Mouse (Mus musculus): ENCODE measurements at regions not wholly inside any gene's neighbourhood (a gene's known extent, or its start where the extent isn't known, plus 50 kb on each side); places are given as distances from the start of the nearest gene placed in this dataset.
"Not testable (repeated sequence)": the region's sequence is repeated elsewhere in the genome, so short reads cannot be mapped to it uniquely, and the experiment has no call there.

DNA sequence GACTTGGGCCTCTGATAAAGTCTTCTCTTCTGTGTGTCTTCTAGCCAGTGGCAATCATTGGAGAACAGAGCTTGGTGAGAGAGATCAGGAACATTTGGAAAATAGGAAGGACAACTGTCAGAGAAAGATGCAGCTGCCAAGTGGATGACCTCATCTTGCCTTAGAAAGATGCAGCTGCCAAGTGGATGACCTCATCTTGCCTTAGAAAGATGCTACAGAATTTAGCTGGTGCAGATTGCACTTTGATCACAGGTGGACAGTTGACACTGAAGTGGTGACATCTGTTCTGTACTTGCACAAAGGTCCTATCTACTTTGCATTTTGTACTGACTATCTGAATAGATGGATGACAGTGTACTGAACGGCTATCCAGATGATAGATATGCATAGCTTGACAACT lies 163.1 kb downstream of the Ube2e3 start:
- Histone ChIP-seq H3K4me3 (ENCODE audit: control insufficient read depth in 1 of 2, insufficient read depth in 1 of 2, low read depth in 1 of 2, low read length in 2 of 2) (no peak overlapping the region), H3K4me1 (ENCODE audit: control insufficient read depth in 2 of 2, insufficient read depth in 2 of 2, low read length in 2 of 2) (no peaks in the 10 kb centered on the region; a peak in 1 of 4 replicates), H3K9me3 (ENCODE audit: control insufficient read depth, low read length) (0 out of 2 replicates have a peak, but pooled peaks cover 2% of the 10 kb centered on the region), H3K36me3 (ENCODE audit: control insufficient read depth, insufficient read depth, low read length) (no peaks in the 10 kb centered on the region), H3K4me2 (ENCODE audit: low read length) (no peak overlapping the region), H3K9ac (ENCODE audit: low read length) (no peak overlapping the region), H3K27ac (replicated peaks in 1 of 2; ENCODE audit: control insufficient read depth in 1 of 2, insufficient read depth in 1 of 2, low read depth in 2 of 2, low read length in 2 of 2) (no peak overlapping the region), H3K27me3 (ENCODE audit: control insufficient read depth, insufficient read depth, low read length) (no peaks in the 10 kb centered on the region)
- no peak for ATAC-seq (ENCODE audit: insufficient number of reproducible peaks, insufficient read depth, low FRiP score, low read depth)
- 40% methylated on average over 1 of the region's 1 CpGs for WGBS

DNA sequence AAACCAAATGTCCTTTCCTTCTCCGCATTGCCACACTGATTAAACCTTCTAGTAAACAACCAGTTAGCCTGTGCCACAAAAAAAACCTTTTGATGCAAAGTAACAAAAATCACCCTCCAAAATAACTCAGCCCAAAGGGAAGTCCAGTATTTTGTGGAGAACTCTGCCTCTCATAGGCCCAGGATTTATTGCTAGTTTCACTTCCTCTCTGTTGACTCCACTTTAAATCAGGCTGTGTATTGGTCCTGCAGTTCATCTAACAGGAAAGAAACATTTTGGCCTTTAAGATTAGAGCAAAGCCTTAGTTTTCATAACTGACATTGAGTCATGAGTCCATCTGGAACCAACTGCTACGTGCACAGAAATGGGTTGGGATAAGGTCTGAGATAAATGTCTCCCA lies 168.4 kb downstream of the Ube2e3 start:
- Histone ChIP-seq H3K9me3 (ENCODE audit: control insufficient read depth, low read length) (0 out of 2 replicates have a peak, but pooled peaks cover 2% of the 10 kb centered on the region), H3K36me3 (ENCODE audit: control insufficient read depth, insufficient read depth, low read length) (no peaks in the 10 kb centered on the region), H3K9ac (ENCODE audit: low read length) (no peak overlapping the region), H3K4me3 (ENCODE audit: control insufficient read depth in 1 of 2, insufficient read depth in 1 of 2, low read depth in 1 of 2, low read length in 2 of 2) (no peak overlapping the region), H3K4me1 (ENCODE audit: control insufficient read depth in 2 of 2, insufficient read depth in 2 of 2, low read length in 2 of 2) (peaks cover 0 to 6% of the 10 kb centered on the region in 2 experiments; a peak in 3 of 4 replicates), H3K27ac (replicated peaks in 1 of 2; ENCODE audit: control insufficient read depth in 1 of 2, insufficient read depth in 1 of 2, low read depth in 2 of 2, low read length in 2 of 2) (no peak overlapping the region), H3K27me3 (ENCODE audit: control insufficient read depth, insufficient read depth, low read length) (no peaks in the 10 kb centered on the region), H3K4me2 (ENCODE audit: low read length) (no peak overlapping the region)
- 74% methylated on average over 2 of the region's 2 CpGs for WGBS
- ATAC-seq (ENCODE audit: insufficient number of reproducible peaks, insufficient read depth, low FRiP score, low read depth) = no peak

DNA sequence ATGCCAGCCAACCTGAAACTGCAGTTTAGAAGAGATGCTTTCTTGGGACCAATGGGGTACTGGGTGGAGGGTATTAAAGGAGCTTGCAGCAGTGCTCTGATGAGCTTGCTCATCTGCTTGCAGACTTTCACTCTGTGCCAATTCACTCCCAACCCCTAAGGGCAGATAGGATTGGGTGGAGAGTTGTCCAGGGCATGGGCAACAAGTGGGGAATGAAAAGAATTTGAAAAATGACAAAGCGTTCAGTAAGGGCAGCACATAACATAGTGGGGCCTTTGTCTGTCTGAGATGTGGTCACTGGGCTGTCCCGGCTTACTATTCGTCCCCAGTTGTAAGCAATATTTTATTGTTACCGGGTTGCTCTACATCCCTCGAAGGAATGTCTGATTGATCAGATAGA lies 170.7 kb downstream of the Ube2e3 start:
- Histone ChIP-seq H3K27me3 (ENCODE audit: control insufficient read depth, insufficient read depth, low read length) (no peaks in the 10 kb centered on the region), H3K4me3 (ENCODE audit: control insufficient read depth in 1 of 2, insufficient read depth in 1 of 2, low read depth in 1 of 2, low read length in 2 of 2) (no peak overlapping the region), H3K36me3 (ENCODE audit: control insufficient read depth, insufficient read depth, low read length) (no peaks in the 10 kb centered on the region), H3K27ac (replicated peaks in 1 of 2; ENCODE audit: control insufficient read depth in 1 of 2, insufficient read depth in 1 of 2, low read depth in 2 of 2, low read length in 2 of 2) (no peak overlapping the region), H3K4me1 (ENCODE audit: control insufficient read depth in 2 of 2, insufficient read depth in 2 of 2, low read length in 2 of 2) (peaks cover 0 to 6% of the 10 kb centered on the region in 2 experiments; a peak in 3 of 4 replicates), H3K4me2 (ENCODE audit: low read length) (no peak overlapping the region), H3K9ac (ENCODE audit: low read length) (no peak overlapping the region), H3K9me3 (ENCODE audit: control insufficient read depth, low read length) (no peaks in the 10 kb centered on the region)
- ATAC-seq (ENCODE audit: insufficient number of reproducible peaks, insufficient read depth, low FRiP score, low read depth) = no peak
- WGBS = 27% methylated on average over 5 of the region's 5 CpGs

DNA sequence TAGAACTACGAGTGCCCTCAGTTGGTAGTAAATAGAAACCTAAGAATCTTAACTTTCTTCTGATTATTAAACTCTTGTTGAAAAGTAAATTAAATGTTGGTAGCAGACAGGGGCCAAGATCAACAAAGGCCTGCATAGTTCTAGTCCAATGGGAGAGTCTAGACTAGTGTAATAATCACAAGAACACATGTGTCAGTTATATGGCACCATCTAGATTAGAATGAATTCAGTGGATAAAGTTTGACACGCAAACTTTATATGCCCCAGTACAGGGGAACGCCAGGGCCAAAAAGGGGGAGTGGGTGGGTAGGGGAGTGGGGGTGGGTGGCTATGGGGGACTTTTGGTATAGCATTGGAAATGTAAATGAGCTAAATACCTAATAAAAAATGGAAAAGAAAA lies 176.9 kb downstream of the Ube2e3 start:
- not testable (repeated sequence) for H3K4me3 ChIP-seq (ENCODE audit: control insufficient read depth in 1 of 2, insufficient read depth in 1 of 2, low read depth in 1 of 2, low read length in 2 of 2); H3K27me3 ChIP-seq (ENCODE audit: control insufficient read depth, insufficient read depth, low read length); H3K9me3 ChIP-seq (ENCODE audit: control insufficient read depth, low read length); H3K27ac ChIP-seq (replicated peaks in 1 of 2; ENCODE audit: control insufficient read depth in 1 of 2, insufficient read depth in 1 of 2, low read depth in 2 of 2, low read length in 2 of 2); H3K9ac ChIP-seq (ENCODE audit: low read length); H3K4me1 ChIP-seq (ENCODE audit: control insufficient read depth in 2 of 2, insufficient read depth in 2 of 2, low read length in 2 of 2); H3K36me3 ChIP-seq (ENCODE audit: control insufficient read depth, insufficient read depth, low read length); ATAC-seq (ENCODE audit: insufficient number of reproducible peaks, insufficient read depth, low FRiP score, low read depth); H3K4me2 ChIP-seq (ENCODE audit: low read length)
- 78% methylated on average over 3 of the region's 3 CpGs for WGBS

DNA sequence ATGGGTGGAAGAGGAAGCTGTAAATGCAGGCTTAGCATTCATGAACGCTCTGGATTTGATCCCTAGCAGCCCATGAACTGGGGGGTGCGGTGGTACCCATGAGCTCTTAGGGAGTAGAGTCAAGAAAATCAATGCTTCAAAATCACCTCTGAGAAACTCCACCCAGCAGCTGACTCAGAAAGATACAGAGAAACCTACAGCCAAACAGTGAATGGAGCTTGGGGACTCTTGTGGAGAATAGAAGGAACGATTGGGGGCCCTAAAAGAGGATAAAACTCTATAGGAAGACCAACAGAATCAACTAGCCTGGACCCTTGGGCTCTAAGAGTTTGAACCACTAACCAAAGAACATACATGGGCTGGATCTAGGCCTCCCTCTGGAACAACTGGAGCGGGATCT lies 177.6 kb downstream of the Ube2e3 start:
- Histone ChIP-seq H3K36me3 (ENCODE audit: control insufficient read depth, insufficient read depth, low read length) (no peaks in the 10 kb centered on the region), H3K9ac (ENCODE audit: low read length) (no peak overlapping the region), H3K4me3 (ENCODE audit: control insufficient read depth in 1 of 2, insufficient read depth in 1 of 2, low read depth in 1 of 2, low read length in 2 of 2) (no peak overlapping the region), H3K9me3 (ENCODE audit: control insufficient read depth, low read length) (no peaks in the 10 kb centered on the region), H3K27ac (replicated peaks in 1 of 2; ENCODE audit: control insufficient read depth in 1 of 2, insufficient read depth in 1 of 2, low read depth in 2 of 2, low read length in 2 of 2) (no peak overlapping the region), H3K4me2 (ENCODE audit: low read length) (no peak overlapping the region), H3K4me1 (ENCODE audit: control insufficient read depth in 2 of 2, insufficient read depth in 2 of 2, low read length in 2 of 2) (no peaks in the 10 kb centered on the region), H3K27me3 (ENCODE audit: control insufficient read depth, insufficient read depth, low read length) (no peaks in the 10 kb centered on the region)
- WGBS = 66% methylated on average over 4 of the region's 4 CpGs
- no peak for ATAC-seq (ENCODE audit: insufficient number of reproducible peaks, insufficient read depth, low FRiP score, low read depth)

DNA sequence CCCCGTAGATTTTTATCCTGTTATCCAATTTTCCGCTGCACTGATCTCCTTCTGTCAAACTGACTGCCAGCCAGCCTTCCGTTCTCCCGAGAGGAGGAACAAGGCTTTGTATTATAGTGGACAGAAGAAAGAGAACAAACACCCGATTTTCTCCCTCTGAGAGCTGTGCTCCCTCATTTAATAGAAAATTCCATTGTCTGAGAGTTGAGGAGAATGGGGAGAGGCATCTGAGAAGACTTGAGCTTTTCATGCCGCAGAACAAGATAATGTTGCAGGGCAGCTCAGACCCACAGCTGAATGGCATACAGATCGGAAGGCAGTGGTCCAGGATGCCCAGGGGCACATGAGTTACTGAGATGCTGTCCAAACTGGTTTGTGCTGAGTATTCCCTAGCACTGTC lies 180.1 kb downstream of the Ube2e3 start:
- Histone ChIP-seq H3K36me3 (ENCODE audit: control insufficient read depth, insufficient read depth, low read length) (no peaks in the 10 kb centered on the region), H3K4me3 (ENCODE audit: control insufficient read depth in 1 of 2, insufficient read depth in 1 of 2, low read depth in 1 of 2, low read length in 2 of 2) (no peak overlapping the region), H3K9ac (ENCODE audit: low read length) (no peak overlapping the region), H3K27ac (replicated peaks in 1 of 2; ENCODE audit: control insufficient read depth in 1 of 2, insufficient read depth in 1 of 2, low read depth in 2 of 2, low read length in 2 of 2) (no peak overlapping the region), H3K27me3 (ENCODE audit: control insufficient read depth, insufficient read depth, low read length) (no peaks in the 10 kb centered on the region), H3K9me3 (ENCODE audit: control insufficient read depth, low read length) (no peaks in the 10 kb centered on the region), H3K4me1 (ENCODE audit: control insufficient read depth in 2 of 2, insufficient read depth in 2 of 2, low read length in 2 of 2) (no peaks in the 10 kb centered on the region), H3K4me2 (ENCODE audit: low read length) (no peak overlapping the region)
- WGBS = 67% methylated on average over 7 of the region's 7 CpGs
- no peak for ATAC-seq (ENCODE audit: insufficient number of reproducible peaks, insufficient read depth, low FRiP score, low read depth)

DNA sequence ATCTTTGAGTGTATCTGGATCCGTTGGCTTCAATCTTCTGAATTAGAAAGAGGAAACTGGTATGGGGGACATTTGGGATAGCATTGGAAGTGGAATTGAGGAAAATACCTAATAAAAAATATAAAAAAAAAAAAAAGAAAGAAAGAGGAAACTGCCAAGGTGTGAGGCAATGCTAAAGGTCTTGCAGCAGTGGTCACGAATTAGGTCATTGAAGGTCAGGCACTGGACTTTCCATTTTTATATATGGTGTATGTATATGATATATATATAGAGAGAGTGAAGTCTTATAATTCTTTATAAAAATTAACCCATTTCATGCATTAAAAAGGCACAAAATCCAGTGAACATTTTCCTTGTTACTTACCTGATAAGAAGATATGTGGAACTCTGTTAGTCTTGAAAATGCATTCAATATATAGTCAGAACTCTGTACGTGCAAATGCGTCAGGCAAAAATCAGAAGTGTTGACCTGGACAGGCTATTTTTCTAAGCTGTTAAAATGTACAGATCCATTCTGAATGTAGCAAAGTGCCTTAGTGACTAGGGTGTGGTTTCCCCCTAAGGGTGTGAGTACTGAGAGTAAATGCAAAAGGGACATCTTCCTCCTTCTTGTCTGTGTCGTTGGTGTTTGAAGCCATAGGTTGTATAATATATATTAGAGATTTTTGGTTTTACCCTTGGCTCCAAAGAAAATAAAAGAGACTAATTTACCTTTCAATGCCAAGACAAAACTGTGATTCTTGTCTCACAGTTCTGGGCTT lies 181.0 kb downstream of the Ube2e3 start:
- Histone ChIP-seq H3K36me3 (ENCODE audit: control insufficient read depth, insufficient read depth, low read length) (no peaks in the 10 kb centered on the region), H3K9ac (ENCODE audit: low read length) (no peak overlapping the region), H3K27me3 (ENCODE audit: control insufficient read depth, insufficient read depth, low read length) (no peaks in the 10 kb centered on the region), H3K27ac (replicated peaks in 1 of 2; ENCODE audit: control insufficient read depth in 1 of 2, insufficient read depth in 1 of 2, low read depth in 2 of 2, low read length in 2 of 2) (no peak overlapping the region), H3K4me3 (ENCODE audit: control insufficient read depth in 1 of 2, insufficient read depth in 1 of 2, low read depth in 1 of 2, low read length in 2 of 2) (no peak overlapping the region), H3K4me1 (ENCODE audit: control insufficient read depth in 2 of 2, insufficient read depth in 2 of 2, low read length in 2 of 2) (no peaks in the 10 kb centered on the region), H3K4me2 (ENCODE audit: low read length) (no peak overlapping the region), H3K9me3 (ENCODE audit: control insufficient read depth, low read length) (no peaks in the 10 kb centered on the region)
- no peak for ATAC-seq (ENCODE audit: insufficient number of reproducible peaks, insufficient read depth, low FRiP score, low read depth)
- 87% methylated on average over 5 of the region's 5 CpGs for WGBS

DNA sequence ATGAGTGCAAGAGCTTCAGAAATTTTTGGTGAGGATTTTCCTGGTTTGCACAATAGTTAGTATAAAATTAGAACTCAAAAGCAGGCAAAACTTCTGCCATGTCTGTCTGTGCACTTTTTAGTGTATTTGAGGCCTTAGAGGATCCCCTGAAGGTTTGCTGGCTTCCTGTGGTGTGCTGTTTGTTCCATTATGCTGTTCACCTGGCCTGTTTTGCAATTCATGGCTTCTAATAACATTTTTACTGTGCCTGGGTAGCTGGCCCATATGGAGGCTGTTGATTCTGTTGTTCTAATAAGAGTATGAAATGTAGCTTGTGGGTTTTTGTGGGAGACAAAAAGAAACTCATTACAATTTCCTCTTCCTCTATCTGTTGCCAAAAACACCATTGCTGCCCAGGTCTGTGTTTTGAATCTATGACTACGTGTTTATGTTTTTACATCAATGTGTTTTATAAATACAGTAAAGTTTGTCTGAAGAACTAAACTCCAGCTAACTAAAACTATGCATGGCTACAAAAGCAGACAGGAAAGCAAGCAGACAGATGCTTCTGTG lies 182.6 kb downstream of the Ube2e3 start:
- Histone ChIP-seq H3K4me3 (ENCODE audit: control insufficient read depth in 1 of 2, insufficient read depth in 1 of 2, low read depth in 1 of 2, low read length in 2 of 2) (no peak overlapping the region), H3K27ac (replicated peaks in 1 of 2; ENCODE audit: control insufficient read depth in 1 of 2, insufficient read depth in 1 of 2, low read depth in 2 of 2, low read length in 2 of 2) (no peak overlapping the region), H3K27me3 (ENCODE audit: control insufficient read depth, insufficient read depth, low read length) (no peaks in the 10 kb centered on the region), H3K9ac (ENCODE audit: low read length) (no peak overlapping the region), H3K4me2 (ENCODE audit: low read length) (no peak overlapping the region), H3K9me3 (ENCODE audit: control insufficient read depth, low read length) (no peaks in the 10 kb centered on the region), H3K36me3 (ENCODE audit: control insufficient read depth, insufficient read depth, low read length) (no peaks in the 10 kb centered on the region), H3K4me1 (ENCODE audit: control insufficient read depth in 2 of 2, insufficient read depth in 2 of 2, low read length in 2 of 2) (no peaks in the 10 kb centered on the region)
- 86% methylated on average over 1 of the region's 1 CpGs for WGBS
- no peak for ATAC-seq (ENCODE audit: insufficient number of reproducible peaks, insufficient read depth, low FRiP score, low read depth)
